Mouse (Mus musculus) hematopoietic stem cell, adult 5-6 weeks (primary cell): Measurements from ENCODE around the gene Snhg11. TPM values are rescaled to one million over a fixed set of nuclear protein-coding genes. Genes with fewer than 3 reads are reported as not detected.
A peak's percentile ranks its signal among the peaks of the same experiment; 100 is the strongest.
"Not testable (repeated sequence)": the region's sequence is repeated elsewhere in the genome, so short reads cannot be mapped to it uniquely, and the experiment has no call there.

Experiments
- ATAC-seq, 2 experiments: fragments of 125-278 bp in 1 of 2; replicated peaks in 1 of 2; 2 replicates each; pipeline ENCODE4 v1.8.0; 2016 to 2017; ENCODE audit warnings: inconsistent platforms in 2 of 2, mild to moderate bottlenecking in 2 of 2, moderate number of reproducible peaks in 2 of 2, low read depth in 1 of 2, moderate TSS enrichment in 1 of 2; ENCODE audit not compliant: low FRiP score in 2 of 2, poor library complexity in 2 of 2, severe bottlenecking in 2 of 2, insufficient read depth in 1 of 2, low TSS enrichment in 1 of 2
- total RNA-seq: library from RNA; stranded (forward); fragments of 172-1452, 232-1000 nt; gene quantifications from 2 replicates; pipeline ENCODE4 v1.2.3, GENCODE M21; 2017

Snhg11 gene
- total RNA-seq, 1 experiment from 2014 or later = not detected

DNA sequence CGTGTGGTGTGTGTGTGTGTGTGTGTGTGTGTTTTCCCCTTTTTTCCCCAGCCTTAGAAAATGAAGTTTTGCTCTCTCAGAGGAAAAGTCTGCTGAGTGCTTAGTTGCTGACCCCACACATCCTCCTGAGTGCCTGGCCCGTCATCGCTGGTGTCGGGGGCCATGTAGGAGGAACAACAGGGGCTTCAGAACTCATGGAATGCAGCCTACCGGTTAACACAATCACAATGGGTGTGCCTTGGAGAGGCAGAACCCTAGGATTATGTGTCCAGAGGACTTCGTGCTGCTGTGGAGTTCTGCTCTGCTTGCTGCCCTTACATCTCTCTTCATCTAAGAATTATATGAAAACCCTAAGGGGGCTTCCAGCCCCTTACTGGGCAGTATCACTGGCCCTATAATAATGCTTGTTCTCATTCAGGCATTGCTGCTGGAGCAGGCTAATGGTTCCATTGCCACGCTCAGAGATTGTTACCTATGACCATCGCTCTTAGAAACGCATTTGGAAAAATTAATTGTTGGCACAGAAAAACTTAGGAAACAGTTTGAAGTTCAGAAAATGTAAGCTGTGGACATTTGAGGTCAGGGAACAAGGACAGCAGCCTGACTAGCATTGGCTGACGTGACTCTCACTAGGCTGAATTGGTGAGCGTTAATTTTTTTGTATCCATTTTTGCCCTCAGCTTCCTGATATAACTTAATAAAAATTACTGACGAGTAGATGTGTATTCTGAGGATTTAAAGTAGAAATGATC, 10.2 kb upstream of the Snhg11 start:
- no peak for ATAC-seq

DNA sequence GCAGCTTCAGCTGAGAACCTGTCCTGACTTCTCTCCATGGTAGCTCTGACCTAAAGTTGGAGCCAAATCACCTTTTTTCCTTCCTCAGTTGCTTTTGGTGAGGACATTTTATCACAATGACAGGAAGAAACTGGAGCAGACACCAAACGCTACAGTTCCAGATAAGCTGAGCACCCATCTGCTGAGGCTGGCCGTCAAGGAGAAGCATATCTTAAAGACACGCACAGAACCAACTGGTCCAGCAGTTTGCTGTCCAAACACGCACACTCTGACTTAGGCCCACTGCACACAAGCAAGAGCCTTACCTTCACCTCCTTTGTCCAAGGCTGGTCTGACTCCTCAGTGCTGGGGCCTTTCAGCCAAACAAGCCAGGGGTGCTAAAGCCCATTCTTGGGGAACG, 7.8 kb upstream of the Snhg11 start:
- no peak for ATAC-seq

DNA sequence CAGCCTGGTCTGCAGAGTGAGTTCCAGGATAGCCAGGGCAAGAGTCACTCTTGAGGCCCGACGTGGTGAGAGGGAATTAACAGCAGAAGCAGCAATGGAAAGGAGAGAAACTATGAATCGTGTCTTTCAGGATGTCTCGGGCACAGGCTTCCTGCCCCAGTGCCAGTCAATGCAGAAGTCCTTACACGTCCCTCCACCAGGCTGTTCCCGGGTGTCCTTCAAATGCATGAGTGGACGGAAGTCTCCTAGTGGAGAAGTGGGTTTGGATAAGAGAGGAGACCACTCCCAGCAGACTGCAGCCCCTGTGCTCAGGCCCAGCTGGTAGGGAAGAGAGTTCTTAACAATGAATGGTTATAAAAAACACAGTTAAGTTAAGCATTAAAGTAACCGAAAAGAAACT, 7.1 kb upstream of the Snhg11 start:
- no peak for ATAC-seq

DNA sequence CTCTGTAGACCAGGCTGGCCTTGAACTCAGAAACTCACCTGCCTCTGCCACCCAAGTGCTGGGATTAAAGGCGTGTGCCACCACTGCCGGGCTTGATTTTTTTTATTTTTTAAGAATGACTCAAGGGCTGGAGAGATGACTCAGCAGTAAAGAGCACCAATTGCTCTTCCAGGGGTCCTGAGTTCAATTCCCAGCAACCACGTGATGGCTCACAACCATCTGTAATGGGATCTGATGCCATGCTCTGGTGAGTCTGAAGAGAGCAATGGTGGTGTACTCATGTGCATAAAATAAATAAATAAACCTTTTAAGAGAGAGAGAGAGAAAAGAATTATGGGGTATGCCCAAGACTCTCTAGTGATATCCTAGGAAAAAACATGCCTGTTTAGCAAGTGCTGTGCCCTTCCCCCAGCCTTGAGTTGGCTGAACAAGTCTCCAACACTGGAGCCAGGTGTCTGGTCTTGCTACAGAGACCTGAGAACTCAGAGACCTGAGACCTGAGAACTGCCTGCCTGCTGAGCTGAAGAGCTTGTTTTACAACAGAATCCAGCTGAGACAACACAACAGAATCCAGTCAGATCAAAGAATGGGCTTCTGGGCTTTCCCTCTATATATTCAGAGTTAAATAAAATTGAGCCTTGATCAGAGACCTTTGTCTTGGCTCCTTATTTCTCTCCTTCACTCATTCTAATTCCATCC, 5.8 kb upstream of the Snhg11 start:
- ATAC-seq = no peak

DNA sequence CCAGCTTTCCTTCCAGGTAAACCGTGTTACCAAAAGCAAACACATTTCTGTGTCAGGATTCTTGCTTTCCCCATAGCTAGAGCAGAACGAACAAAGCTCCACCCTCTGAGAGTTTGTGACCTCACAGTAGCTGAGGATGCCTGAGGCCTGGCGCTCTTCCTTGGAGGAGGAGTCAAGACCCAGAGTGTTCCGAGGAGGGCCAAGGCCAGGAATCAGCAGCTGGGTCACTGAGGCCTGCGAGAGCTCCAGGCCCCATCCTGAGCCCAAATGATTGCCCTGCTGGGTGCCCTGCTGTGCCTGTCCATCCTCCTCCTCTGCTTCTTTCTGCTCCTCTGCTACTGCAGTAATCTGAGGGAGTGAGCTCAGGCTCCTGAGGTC, 5.3 kb upstream of the Snhg11 start:
- no peak for ATAC-seq

DNA sequence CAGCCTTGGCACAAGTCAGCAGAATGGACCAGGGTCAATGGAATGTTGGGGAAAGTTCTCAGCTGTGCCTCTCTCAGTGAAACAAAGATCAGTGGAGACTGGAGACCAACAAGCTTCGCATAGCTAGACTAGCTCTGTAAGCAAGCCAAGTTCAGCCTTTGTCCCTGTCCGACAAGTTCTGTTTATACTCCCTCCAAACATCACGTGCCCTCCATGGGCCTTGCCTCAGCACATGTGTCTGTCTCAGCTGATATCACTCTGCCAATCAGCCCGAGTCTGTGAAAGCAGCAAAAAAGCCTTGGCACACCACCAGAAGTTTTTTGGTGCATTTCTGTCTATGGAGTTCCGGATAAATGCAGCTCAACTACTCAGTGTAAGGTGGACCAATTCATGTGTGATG, 2.4 kb upstream of the Snhg11 start:
- ATAC-seq = no peak

DNA sequence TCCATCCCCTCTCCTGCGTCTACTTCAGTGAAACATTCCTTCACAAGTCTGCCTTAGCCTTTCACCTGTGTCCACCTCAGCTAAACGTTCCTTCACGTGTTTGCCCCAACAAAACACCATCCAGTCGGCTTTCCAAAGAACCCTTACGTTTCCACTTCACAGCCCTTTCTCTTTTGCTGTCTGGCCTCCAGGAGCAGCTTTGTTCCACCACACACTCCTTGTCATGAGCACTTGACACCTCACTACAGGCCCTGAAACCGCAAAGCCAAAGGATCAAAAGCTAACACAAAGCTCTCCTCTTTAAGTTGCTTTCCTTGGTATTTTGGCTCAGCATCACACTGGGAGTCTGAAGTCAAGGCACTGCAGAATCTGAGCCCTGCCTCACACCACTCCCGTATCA, 1.9 kb upstream of the Snhg11 start:
- ATAC-seq = no peak

DNA sequence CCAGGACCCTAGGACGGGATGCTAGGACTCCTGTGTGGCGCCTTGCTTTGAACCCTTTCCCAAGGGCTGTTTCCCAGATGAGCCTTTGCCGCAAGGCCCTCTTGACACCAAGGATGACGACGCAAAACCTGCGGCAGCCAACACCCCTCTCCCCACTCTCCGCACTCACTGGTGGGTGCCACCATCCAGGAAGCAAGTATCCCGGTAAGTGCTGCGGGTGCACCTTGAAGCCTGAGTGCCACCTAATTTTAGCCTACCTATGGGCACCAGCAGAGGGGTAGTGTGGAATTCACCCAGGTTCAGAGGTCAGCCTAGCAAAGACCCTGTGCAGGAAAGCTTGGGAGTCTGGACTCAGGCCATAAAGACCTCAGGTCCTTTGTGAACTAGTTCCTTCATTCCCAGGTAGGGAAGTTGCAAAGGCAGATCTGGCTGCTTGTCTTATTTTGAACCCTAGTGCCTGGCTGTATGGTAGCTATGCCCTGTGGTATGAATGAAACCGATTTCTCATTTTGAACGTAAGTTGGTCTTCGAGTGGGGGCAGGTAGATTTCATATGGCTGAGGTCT, 767 bp downstream of the Snhg11 start:
- ATAC-seq = no peak

DNA sequence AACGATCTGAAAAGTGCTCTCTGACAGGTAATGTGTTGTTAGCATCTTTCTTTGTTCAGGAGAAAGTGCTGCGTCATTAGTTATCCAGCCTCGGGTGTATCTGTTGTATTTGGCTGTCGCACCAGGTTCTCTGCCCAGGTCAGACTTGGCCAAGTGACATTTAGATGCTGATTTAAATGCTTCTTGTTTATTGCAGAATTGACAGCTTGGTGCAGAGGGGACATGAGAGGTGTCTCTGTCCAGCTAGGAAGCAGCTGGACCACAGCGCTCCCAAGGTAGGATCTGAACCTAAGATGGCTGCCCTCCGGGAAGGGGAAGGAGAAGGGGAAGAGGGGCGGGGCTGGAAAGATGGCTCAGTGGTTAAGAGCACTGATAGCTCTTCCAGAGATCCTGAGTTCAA, 1.4 kb downstream of the Snhg11 start:
- no peak for ATAC-seq

DNA sequence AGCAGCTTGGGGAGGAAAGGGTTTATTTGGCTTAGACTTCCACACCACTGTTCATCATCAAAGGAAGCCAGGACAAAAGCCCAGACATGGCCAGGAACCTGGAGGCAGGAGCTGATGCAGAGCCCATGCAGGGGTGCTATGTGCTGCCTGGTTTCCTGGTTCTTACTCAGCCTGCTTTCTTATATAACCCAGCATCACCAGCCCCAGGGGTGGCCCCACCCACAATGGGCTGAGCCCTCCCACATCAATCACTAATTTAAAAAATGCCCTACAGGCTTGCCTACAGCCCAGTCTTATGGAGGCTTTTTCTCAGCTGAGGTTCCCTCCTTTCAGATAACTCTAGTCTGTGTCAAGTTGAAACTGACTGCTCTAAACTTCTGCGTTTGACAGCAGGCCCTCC, 2.4 kb downstream of the Snhg11 start:
- ATAC-seq = no peak

DNA sequence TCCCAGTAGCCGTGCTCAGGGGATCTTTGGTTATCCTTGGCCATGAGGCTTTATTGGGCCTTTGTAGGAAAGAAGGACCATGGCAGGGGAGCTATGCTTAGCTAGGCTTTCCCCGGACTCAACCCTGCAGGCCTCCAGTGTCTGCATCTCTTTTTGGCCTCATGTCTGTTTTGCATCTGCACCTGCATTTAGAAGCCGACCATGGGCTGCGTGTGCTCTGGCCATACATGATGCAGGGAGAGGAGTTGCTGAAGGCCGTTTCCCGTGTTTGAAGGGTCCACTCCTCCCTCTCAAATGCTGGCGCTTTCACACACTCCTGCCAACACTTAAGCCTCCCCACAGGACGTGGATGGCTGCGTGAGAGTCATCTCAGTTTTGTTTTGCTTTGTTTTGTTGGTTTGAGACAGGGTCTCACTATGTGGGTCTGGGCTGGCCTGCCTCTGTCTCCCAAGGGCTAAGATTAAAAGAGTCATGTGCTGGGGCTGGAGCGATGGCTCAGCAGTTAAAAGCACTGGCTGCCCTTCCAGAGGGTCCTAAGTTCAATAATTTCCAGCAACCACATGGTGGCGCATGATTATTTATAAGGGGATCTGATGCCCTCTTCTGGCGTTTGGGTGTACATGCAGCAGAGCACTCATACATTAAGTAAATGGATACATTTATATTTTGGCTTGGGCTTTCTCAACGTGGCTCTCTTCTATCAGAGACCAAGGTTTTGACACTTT, 4.1 kb downstream of the Snhg11 start:
- ATAC-seq = peak; percentile 68 to 78; a peak in 3 of 4 replicates

DNA sequence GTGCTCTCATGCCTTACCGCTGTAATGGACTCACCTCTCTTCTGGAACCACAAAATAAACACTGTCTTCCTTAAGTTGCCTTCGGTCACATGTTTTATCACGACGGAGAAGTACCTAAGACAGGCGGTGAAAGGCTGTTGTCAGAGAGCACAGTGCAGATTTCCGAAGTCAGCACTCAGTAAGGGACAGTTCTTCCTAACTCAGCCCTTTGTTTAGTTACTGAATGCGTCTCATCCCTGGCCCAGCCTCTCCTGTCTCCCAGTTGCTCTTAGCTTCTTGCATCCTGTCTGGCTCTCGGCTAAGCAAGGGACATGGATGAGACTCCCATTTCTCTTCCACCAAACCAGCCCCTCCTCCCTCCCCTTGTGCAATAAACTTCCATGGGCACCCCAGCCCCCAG, 10.6 kb downstream of the Snhg11 start:
- no peak for ATAC-seq

DNA sequence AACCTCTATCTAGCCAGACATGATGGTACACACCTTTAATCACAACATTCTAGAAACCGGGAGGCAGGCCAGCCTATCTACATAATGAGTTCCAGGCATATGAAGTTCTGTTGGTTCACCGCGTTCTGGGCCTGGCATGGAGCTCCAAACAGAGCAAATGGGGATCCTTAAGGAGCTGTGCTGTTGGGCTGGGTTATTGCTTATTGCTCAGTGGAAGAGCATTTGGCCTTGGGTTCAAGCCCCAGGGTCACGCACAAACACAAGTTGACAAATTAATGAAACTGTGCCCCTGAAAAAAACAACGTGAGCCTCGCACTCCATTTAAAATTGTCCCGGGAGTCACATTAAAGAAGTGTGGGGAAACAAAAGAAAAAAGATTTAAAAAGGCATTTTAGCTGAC, 14.0 kb downstream of the Snhg11 start:
- no peak for ATAC-seq

DNA sequence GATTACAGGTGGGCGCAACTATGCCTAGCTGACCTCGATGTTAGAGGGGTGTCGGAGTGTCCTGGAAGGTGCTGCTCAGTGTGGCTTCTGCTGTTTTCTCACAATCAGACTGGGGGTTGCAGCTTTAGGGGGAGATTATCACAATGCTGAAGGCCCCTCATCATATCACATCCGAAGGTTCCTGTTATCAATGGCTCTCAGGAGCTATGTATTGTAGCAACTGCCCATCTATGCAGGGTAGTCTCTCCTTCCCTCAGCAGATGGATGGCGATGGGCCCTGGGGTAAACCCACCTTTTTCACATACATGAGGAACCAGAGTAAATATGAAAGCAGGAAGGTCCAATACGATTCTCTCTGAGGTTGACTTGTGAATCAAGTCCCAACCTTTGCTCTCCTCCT, 20.9 kb downstream of the Snhg11 start:
- ATAC-seq = no peak

DNA sequence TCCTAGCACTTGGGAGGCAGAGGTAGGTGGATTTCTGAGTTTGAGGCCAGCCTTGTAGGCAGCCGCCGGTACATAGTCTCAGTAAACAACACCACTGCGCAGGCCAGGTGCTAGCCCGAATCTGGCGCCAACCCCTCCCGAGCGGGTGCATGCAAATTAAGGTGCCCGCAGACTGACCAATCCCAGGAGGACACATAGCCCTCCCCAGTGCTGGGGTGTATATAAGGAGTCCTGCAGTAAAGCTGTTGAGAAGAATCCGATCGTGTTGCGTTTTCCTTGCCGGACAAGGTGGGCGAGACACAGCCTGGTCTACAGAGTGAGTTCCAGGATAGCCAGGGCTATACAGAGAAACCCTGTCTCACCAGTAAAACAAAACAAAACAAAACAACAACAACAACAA, 21.7 kb downstream of the Snhg11 start:
- not testable (repeated sequence) for ATAC-seq

DNA sequence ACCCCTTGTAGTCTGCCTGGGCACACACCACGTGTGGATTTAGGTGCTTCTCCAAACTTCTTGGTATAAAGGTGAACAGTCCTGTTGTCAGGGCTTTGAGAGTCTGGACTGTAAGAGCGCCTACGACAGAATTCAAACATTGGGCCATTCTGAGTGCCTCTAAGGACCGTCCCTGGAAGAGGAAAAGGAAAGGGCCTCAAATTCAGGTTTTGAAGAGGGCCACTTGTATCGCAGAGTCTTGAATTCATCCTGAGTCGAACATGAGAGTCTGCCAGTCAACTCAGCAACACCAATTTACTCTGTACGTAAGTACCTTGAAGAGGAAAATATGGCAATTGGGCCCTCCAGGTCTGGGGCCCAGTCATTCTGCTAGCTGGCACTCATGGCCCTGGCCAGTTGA, 27.5 kb downstream of the Snhg11 start:
- no peak for ATAC-seq

DNA sequence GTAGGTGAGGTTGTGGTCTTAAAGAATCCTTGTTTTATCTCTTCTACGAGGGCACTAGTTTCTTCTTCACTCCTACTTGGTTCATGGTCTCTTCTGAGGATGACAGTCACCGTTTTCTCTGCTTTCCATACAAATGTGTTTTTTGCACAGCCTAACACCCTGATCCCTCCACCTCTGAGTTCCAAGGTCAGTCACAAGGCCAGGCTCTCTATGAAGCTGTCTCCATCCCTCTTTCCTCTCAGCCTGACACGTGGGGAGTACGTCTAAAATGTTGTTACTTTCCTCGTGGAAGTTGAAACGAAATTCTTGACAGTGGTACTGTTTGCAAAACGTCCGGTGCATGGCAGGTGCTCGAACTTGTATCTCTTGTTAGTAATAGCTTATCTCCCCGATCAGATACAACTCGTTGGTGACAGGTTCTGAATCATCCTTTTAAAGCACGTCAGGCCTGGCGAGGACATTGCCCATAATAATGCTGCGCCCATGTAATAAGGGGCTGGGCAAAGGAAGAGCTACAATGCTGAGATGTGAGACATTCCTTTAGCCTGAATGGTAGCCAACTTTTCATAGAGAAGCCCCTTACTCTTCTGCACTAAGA, 33.7 kb downstream of the Snhg11 start:
- peak in 1 of 2 experiments; percentile 2; a peak in 1 of 4 replicates for ATAC-seq

DNA sequence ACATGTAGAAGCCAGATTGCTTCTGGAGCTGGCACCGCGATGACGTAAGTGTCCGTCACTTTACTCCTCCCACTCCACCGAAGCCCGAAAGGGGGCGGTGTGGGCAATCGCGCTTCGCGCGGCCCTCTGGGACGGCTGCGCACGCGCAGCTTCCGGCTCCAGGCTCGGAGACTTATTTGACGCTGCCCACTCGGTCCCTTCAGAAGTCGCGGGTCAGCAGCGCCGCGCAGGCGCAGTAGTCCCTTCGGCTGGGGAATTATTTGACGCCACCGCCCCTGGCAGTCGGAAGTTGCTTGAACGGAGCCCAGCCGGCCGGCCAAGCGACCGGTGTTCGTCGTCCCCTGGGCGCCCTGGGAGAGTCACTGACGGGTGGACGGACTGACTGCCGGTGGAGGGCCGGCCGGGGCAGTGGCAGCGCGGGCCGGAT, 34.2 kb downstream of the Snhg11 start, which contains the start of gene Ralgapb:
Gene Ralgapb, plus strand, starts transcription at position 254 of the 427 bp plus-strand sequence.
- peak; percentile 95 for ATAC-seq
